Mouse (Mus musculus) R1 (cell line): ENCODE measurements around the gene Lamp1.

Source experiments
- DNase-seq: peaks from one replicate; pipeline ENCODE4 v3.0.0-alpha.2; 2018; ENCODE audit warnings: low read depth, low spot score

Lamp1 gene

GRCm38 (mm10) chr8:13158718-13159376 is at the start of gene Lamp1:
Lamp1 (plus strand) TSS chr8:13159161.
- DNase-seq: peak; percentile 98

- no peak for DNase-seq
These were observed 49.5 kb upstream of the Lamp1 start for GRCm38 (mm10) chr8:13109416-13109960.

- DNase-seq: no peak
These were observed 47.0 kb upstream of the Lamp1 start for GRCm38 (mm10) chr8:13111917-13112316.

- DNase-seq: no peak
These were observed 45.7 kb upstream of the Lamp1 start for GRCm38 (mm10) chr8:13113232-13113631.

GRCm38 (mm10) chr8:13117096-13117495 is 41.9 kb upstream of the Lamp1 start:
- DNase-seq: no peak

- no peak for DNase-seq
These were observed 40.4 kb upstream of the Lamp1 start for GRCm38 (mm10) chr8:13118516-13118915.

- DNase-seq: no peak
These were observed 37.9 kb upstream of the Lamp1 start for GRCm38 (mm10) chr8:13120882-13121665.

GRCm38 (mm10) chr8:13122887-13123421 is 36.0 kb upstream of the Lamp1 start:
- DNase-seq: no peak

- DNase-seq: no peak
These were observed 34.1 kb upstream of the Lamp1 start for GRCm38 (mm10) chr8:13124897-13125296.

GRCm38 (mm10) chr8:13132220-13132619 is 26.7 kb upstream of the Lamp1 start:
- DNase-seq: peak; percentile 83

GRCm38 (mm10) chr8:13139641-13140182 is 19.2 kb upstream of the Lamp1 start:
- peak; percentile 68 for DNase-seq

GRCm38 (mm10) chr8:13141681-13142080 is 17.3 kb upstream of the Lamp1 start:
- DNase-seq: no peak

GRCm38 (mm10) chr8:13148476-13148875 is 10.5 kb upstream of the Lamp1 start:
- DNase-seq: no peak

GRCm38 (mm10) chr8:13149287-13149686 is 9.7 kb upstream of the Lamp1 start:
- peak; percentile 35 for DNase-seq

- no peak for DNase-seq
These were observed 9.1 kb upstream of the Lamp1 start for GRCm38 (mm10) chr8:13149866-13150265.

- DNase-seq: no peak
These were observed 8.0 kb upstream of the Lamp1 start for GRCm38 (mm10) chr8:13150929-13151328.

- no peak for DNase-seq
These were observed 4.9 kb upstream of the Lamp1 start for GRCm38 (mm10) chr8:13154099-13154498.

- no peak for DNase-seq
These were observed 3.6 kb upstream of the Lamp1 start for GRCm38 (mm10) chr8:13155358-13155757.

GRCm38 (mm10) chr8:13156327-13157097 is 2.4 kb upstream of the Lamp1 start:
- no peak for DNase-seq

GRCm38 (mm10) chr8:13159377-13159881 is 468 bp downstream of the Lamp1 start:
- DNase-seq: peak; percentile 47

GRCm38 (mm10) chr8:13160691-13161090 is 1.7 kb downstream of the Lamp1 start:
- no peak for DNase-seq
